Mouse (Mus musculus) intestine, postnatal 0 days (tissue): ENCODE data around the gene Catsperd. TPM values are rescaled to one million over a fixed set of nuclear protein-coding genes. Genes with fewer than 3 reads are reported as not detected.

ENCODE experiments used
- ATAC-seq: fragments of 200-750 bp; cut with Nextera tagmentation; 2 replicates; pipeline ENCODE4 v1.8.0; 2017; ENCODE audit warnings: mild to moderate bottlenecking, moderate TSS enrichment, moderate library complexity
- H3K27ac ChIP-seq: fragments of 300-500 bp; sonication (generic); 2 replicates; pipeline ENCODE4 v1.5.1; 2014; ENCODE audit warnings: mild to moderate bottlenecking, low read depth, low read length, moderate library complexity
- H3K27me3 ChIP-seq: fragments of 300-500 bp; sonication (generic); replicated peaks from 2 replicates; pipeline ENCODE4 v1.6.1; 2014; ENCODE audit warnings: low read length, mixed read lengths; ENCODE audit not compliant: control insufficient read depth, insufficient read depth
- H3K36me3 ChIP-seq: fragments of 300-500 bp; sonication (generic); 2 replicates; pipeline ENCODE4 v1.6.1; 2014; ENCODE audit warnings: mild to moderate bottlenecking, moderate library complexity; ENCODE audit not compliant: control insufficient read depth, insufficient read depth
- H3K4me1 ChIP-seq: fragments of 300-500 bp; sonication (generic); replicated peaks from 2 replicates; pipeline ENCODE4 v1.6.1; 2014; ENCODE audit warnings: antibody characterized with exemption, low read length, mixed read lengths; ENCODE audit not compliant: control insufficient read depth, insufficient read depth
- H3K4me2 ChIP-seq: fragments of 300-500 bp; sonication (generic); replicated peaks from 2 replicates; pipeline ENCODE4 v1.6.1; 2014; ENCODE audit warnings: low read depth, mild to moderate bottlenecking, moderate library complexity
- H3K4me3 ChIP-seq: fragments of 300-500 bp; sonication (generic); 2 replicates; pipeline ENCODE4 v1.5.1; 2014; ENCODE audit warnings: low read depth, low read length
- H3K9ac ChIP-seq: fragments of 300-500 bp; sonication (generic); 2 replicates; pipeline ENCODE4 v1.6.1; 2014; ENCODE audit warnings: mild to moderate bottlenecking, low read depth, low read length
- H3K9me3 ChIP-seq: fragments of 300-500 bp; sonication (generic); 2 replicates; pipeline ENCODE4 v1.6.1; 2016; ENCODE audit warnings: mixed run types; ENCODE audit not compliant: control insufficient read depth
- CTCF ChIP-seq: sonication (generic); IDR thresholded peaks from 2 replicates; pipeline ENCODE4 v1.5.1; 2016; ENCODE audit warnings: low read depth, mild to moderate bottlenecking, control low read depth, antibody characterized with exemption, moderate library complexity
- WGBS: fragments of 180-500 bp; shearing (Covaris S2); extraction: QIAGEN DNeasy Blood & Tissue Kit; methylation state at CpG from one replicate; pipeline ENCODE4 v1.1.7; 2014; 5-methylcytosine and 5-hydroxymethylcytosine counted together
- polyA plus RNA-seq: library from polyadenylated mRNA; unstranded; fragments of >200 nt; fragmentation: Nextera tagmentation; extraction: Ambion mirVana; gene quantifications from 2 replicates; pipeline ENCODE4 v1.2.1, GENCODE M21; 2015

The Catsperd gene
- polyA plus RNA-seq, 1 experiment from 2014 or later: 0.68 TPM

GRCm38 (mm10) chr17:56587773-56588172 is 40.2 kb upstream of the Catsperd start:
- no peak for ATAC-seq
- no peak overlapping the region for H3K4me2 ChIP-seq
- H3K27me3 ChIP-seq: no peaks in the 10 kb centered on the region
- H3K4me1 ChIP-seq: 0 out of 2 replicates have a peak, but pooled peaks cover 4% of the 10 kb centered on the region
- peaks cover 45% of the 10 kb centered on the region for H3K36me3 ChIP-seq
- TF ChIP-seq CTCF: no peak
- H3K4me3 ChIP-seq: no peak overlapping the region
- no peak overlapping the region for H3K9ac ChIP-seq
- WGBS: 80% methylated on average over 1 of the region's 1 CpGs
- no peaks in the 10 kb centered on the region for H3K9me3 ChIP-seq
- H3K27ac ChIP-seq: peak overlapping the region; percentile 54; the same call in 1 of the 2 replicates

DNA sequence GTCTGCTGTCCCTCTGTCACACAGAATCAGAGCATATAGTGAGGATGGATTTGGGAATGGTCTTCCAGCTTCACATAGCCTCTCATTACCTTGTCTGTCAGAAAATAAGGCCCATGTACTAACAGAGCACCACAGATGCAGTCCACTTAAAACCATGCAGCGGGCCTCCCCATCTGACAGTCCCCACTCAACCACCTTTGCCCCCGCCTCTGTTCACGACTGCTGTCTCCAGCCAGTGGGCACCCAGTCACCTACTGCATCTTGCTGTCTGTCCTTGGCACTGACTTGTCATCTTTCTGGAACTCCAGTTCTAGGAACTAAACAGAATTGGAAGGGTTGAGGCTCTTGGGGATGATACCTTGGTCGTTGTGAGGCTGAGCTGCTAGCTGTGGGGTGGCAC is 39.0 kb upstream of the Catsperd start:
- H3K36me3 ChIP-seq: peaks cover 54% of the 10 kb centered on the region
- no peak for ATAC-seq
- H3K27ac ChIP-seq: no peak overlapping the region
- 0 out of 2 replicates have a peak, but pooled peaks cover 4% of the 10 kb centered on the region for H3K4me1 ChIP-seq
- H3K4me3 ChIP-seq: no peak overlapping the region
- no peak overlapping the region for H3K9ac ChIP-seq
- H3K27me3 ChIP-seq: no peaks in the 10 kb centered on the region
- TF ChIP-seq CTCF: no peak
- no peak overlapping the region for H3K4me2 ChIP-seq
- WGBS: 95% methylated on average over 4 of the region's 4 CpGs
- no peaks in the 10 kb centered on the region for H3K9me3 ChIP-seq

DNA sequence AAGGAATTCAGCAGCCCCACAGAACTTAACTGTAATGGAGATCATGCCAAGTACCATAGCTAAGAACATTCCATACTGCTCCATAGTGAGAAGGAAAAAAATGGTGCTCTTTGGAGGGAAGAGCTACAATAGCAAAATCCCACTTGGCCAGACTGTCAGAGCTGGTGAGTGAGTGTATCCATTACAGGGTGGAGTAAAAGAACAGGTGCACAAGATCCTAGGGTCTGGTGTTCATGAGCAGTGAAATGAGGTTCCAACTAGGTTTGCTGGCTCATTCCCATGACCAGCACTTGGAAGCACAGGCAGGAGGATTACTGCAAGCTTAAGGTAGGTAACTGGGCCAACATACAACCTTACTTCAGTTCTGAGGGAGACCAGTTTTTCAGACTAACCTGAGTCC is 35.4 kb upstream of the Catsperd start:
- no peak overlapping the region for H3K9ac ChIP-seq
- H3K36me3 ChIP-seq: peaks cover 85% of the 10 kb centered on the region
- no peaks in the 10 kb centered on the region for H3K27me3 ChIP-seq

GRCm38 (mm10) chr17:56593527-56594271 is 34.2 kb upstream of the Catsperd start:
- H3K27ac ChIP-seq: no peak overlapping the region
- no peak overlapping the region for H3K4me3 ChIP-seq
- no peaks in the 10 kb centered on the region for H3K4me1 ChIP-seq
- WGBS: 81% methylated on average over 8 of the region's 8 CpGs
- H3K36me3 ChIP-seq: peaks cover 82% of the 10 kb centered on the region
- H3K27me3 ChIP-seq: no peaks in the 10 kb centered on the region
- ATAC-seq: no peak
- H3K4me2 ChIP-seq: no peak overlapping the region
- no peak for TF ChIP-seq CTCF
- no peaks in the 10 kb centered on the region for H3K9me3 ChIP-seq
- H3K9ac ChIP-seq: no peak overlapping the region

More for the DNA sequence above, 35.4 kb upstream of the Catsperd start:
- ATAC-seq: no peak
- no peak for TF ChIP-seq CTCF
- H3K4me1 ChIP-seq: no peaks in the 10 kb centered on the region
- H3K4me2 ChIP-seq: no peak overlapping the region
- no peak overlapping the region for H3K4me3 ChIP-seq
- H3K27ac ChIP-seq: no peak overlapping the region; the same call in 1 of the 2 replicates
- H3K9me3 ChIP-seq: no peaks in the 10 kb centered on the region

GRCm38 (mm10) chr17:56603186-56604069 is 24.5 kb upstream of the Catsperd start:
- no peaks in the 10 kb centered on the region for H3K27me3 ChIP-seq
- H3K9ac ChIP-seq: no peak overlapping the region
- TF ChIP-seq CTCF: no peak
- ATAC-seq: no peak
- no peaks in the 10 kb centered on the region for H3K4me1 ChIP-seq
- no peak overlapping the region; the same call in 1 of the 2 replicates for H3K27ac ChIP-seq
- 94% methylated on average over 28 of the region's 28 CpGs for WGBS
- peaks cover 85% of the 10 kb centered on the region for H3K36me3 ChIP-seq
- no peaks in the 10 kb centered on the region for H3K9me3 ChIP-seq
- no peak overlapping the region for H3K4me3 ChIP-seq
- H3K4me2 ChIP-seq: no peak overlapping the region

DNA sequence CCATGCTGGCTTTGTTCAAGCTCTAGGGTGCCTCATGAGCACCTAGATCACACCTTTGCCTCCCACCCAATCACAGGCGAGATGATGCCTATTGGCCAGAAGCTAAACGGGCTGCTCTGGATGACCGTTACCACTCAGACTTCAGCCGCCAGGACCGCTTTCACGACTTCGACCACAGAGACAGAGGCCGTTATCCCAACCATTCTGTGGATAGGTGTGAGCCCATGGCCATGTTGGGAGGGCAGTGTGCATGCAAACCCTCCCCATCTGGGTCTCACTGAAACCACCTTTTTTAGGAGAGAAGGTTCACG is 23.9 kb upstream of the Catsperd start:
- no peak for ATAC-seq
- Histone ChIP-seq H3K9ac (no peak overlapping the region), H3K4me2 (no peak overlapping the region), H3K36me3 (peaks cover 85% of the 10 kb centered on the region), H3K4me1 (no peaks in the 10 kb centered on the region), H3K4me3 (no peak overlapping the region), H3K27me3 (no peaks in the 10 kb centered on the region), H3K9me3 (no peaks in the 10 kb centered on the region), H3K27ac (no peak overlapping the region)
- TF ChIP-seq CTCF: no peak
- WGBS: 82% methylated on average over 9 of the region's 9 CpGs
